Mouse (Mus musculus) spleen, adult 2 months (tissue): ENCODE results near the gene Ccdc174. TPM values are rescaled to one million over a fixed set of nuclear protein-coding genes. Genes with fewer than 3 reads are reported as not detected.

Experiments
- DNase-seq, 2 experiments: peaks; one replicate each; pipeline versions ENCODE4 v3.0.0 to v3.0.0-alpha.2; 2012 to 2021; ENCODE audit warnings: low spot score in 2 of 2, low read depth in 1 of 2
- H3K27ac ChIP-seq: fragments of 200-500 bp; 2 replicates; pipeline ENCODE4 v1.5.1; 2012; ENCODE audit warnings: low read length, inconsistent platforms; ENCODE audit not compliant: insufficient read depth
- H3K27me3 ChIP-seq: fragments of 200-500 bp; 2 replicates; pipeline ENCODE4 v1.6.1; 2012; ENCODE audit warnings: mild to moderate bottlenecking, moderate library complexity, low read length, inconsistent platforms; ENCODE audit not compliant: control insufficient read depth, insufficient read depth
- H3K36me3 ChIP-seq: fragments of 200-500 bp; 2 replicates; pipeline ENCODE4 v1.6.1; 2012; ENCODE audit warnings: mild to moderate bottlenecking, low read length, inconsistent platforms; ENCODE audit not compliant: control insufficient read depth, insufficient read depth
- H3K4me1 ChIP-seq: fragments of 200-500 bp; 2 replicates; pipeline ENCODE4 v1.6.1; 2011; ENCODE audit warnings: inconsistent platforms; ENCODE audit not compliant: control insufficient read depth, insufficient read depth, insufficient read length
- H3K4me3 ChIP-seq: fragments of 200-500 bp; 2 replicates; pipeline ENCODE4 v1.5.1; 2011; ENCODE audit warnings: mild to moderate bottlenecking, inconsistent platforms; ENCODE audit not compliant: insufficient read depth, insufficient read length; ENCODE audit errors: extremely low read depth
- CTCF ChIP-seq: fragments of 200-500 bp; IDR thresholded peaks from 2 replicates; pipeline ENCODE4 v1.5.1; 2011; ENCODE audit warnings: mild to moderate bottlenecking, inconsistent platforms; ENCODE audit not compliant: insufficient read depth, insufficient read length, insufficient replicate concordance; ENCODE audit errors: extremely low read depth
- POLR2A ChIP-seq: fragments of 200-500 bp; IDR thresholded peaks from 2 replicates; pipeline ENCODE4 v1.6.1; 2011; ENCODE audit warnings: low read depth, low read length, inconsistent platforms
- WGBS: fragments of 180-500 bp; shearing (Covaris S2); methylation state at CpG from one replicate; pipeline ENCODE4 v1.1.7; 2018; 5-methylcytosine and 5-hydroxymethylcytosine counted together
- polyA plus RNA-seq: library from polyadenylated mRNA; depleted of rRNA; stranded (reverse); fragments of >200 nt; gene quantifications from 2 replicates; pipeline ENCODE4 v1.2.3, GENCODE M21; 2012; rRNA removed

Ccdc174 gene
- polyA plus RNA-seq, 1 experiment = 2.4 TPM

DNA sequence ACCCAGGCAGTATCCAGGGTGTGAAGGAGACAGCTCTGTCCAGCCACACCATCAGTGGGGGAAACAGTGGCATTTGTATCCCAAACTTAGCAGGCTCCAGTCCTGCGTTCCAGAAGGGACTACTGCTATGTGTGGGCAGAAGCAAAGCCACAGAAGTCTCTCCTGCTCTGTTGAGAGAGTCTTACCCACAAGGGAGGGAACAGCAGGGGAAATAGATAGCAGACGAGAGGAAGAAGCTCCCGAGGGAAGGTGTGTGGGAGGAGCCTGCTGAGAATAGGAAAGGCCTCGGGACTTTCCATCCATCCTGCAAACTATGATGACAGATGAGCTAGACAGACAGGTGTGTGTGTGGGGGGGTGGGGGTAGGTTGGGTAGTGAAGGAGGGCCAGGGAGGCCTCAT is 39.4 kb downstream of the Ccdc174 start:
- Histone ChIP-seq H3K27me3 (no peaks in the 10 kb centered on the region), H3K4me1 (no peaks in the 10 kb centered on the region), H3K27ac (no peak overlapping the region), H3K36me3 (no peaks in the 10 kb centered on the region), H3K4me3 (no peak overlapping the region)
- TF ChIP-seq POLR2A (no peak), CTCF (no peak)
- WGBS = 52% methylated on average over 4 of the region's 4 CpGs
- no peak for DNase-seq

DNA sequence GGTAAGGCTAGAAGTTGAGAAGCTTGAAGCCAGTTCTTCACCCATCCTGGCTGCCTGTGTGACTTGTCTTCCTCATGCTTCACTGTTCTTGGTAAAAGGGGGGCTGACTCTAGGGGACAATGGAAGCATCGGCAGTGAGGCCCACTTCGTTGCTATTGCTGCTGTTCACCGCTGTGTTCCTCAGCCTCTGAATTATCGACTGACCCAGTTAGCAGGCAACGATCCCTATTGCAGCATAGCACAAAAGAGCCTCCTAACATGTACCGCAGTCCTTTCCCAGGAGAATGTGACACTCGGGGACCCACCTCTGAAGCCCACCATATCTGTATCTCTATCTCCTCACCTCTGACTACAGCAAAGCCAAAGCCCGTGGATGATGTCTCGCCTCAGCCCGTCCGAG is 39.9 kb downstream of the Ccdc174 start:
- no peak overlapping the region for H3K4me3 ChIP-seq
- 90% methylated on average over 11 of the region's 11 CpGs for WGBS
- DNase-seq = no peak
- H3K27ac ChIP-seq = no peak overlapping the region
- no peaks in the 10 kb centered on the region for H3K27me3 ChIP-seq
- TF ChIP-seq POLR2A = no peak
- no peak for TF ChIP-seq CTCF
- no peaks in the 10 kb centered on the region for H3K36me3 ChIP-seq
- H3K4me1 ChIP-seq = no peaks in the 10 kb centered on the region

DNA sequence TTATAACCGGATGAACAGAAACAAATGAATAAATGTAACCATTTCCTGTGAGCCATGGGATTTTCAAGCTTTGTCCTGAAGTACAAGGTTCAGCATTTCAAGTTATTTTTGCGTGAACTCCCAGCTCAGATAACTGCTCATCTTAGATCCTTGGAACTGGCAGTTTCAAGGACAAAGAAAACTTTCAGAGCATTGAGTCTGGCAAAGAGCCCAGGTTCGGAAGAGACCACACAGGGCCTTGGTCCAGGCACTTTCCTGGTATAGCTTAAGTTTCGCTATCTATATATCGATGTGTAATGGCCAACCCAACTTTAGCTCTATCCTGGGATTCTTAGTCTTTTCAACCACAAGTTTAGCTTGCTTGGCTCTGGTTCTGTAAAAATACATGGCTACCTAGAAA is 53.4 kb downstream of the Ccdc174 start:
- TF ChIP-seq CTCF = no peak
- TF ChIP-seq POLR2A = no peak

DNA sequence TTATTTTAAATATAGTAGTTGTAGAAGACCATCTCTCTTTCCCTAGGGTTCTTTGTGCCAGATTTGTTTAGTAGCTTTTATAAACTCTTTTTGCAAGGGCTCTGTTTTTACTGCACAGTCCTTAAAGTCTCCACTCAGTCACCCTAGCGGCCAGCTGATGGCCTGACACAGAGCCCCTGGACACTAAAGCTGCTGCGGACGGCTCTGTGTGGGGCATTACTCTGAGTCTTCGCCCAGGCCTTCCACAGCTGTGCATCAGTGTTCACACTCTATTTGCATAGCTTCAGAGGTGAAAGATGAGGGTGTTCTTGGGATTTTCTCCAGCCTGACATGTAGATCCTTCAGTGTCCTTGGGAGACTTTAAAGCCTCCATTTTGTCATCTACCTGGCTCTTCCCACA is 60.6 kb downstream of the Ccdc174 start:
- no peaks in the 10 kb centered on the region for H3K36me3 ChIP-seq
- no peak for TF ChIP-seq POLR2A
- no peak for TF ChIP-seq CTCF
- no peaks in the 10 kb centered on the region; the same call in 1 of the 2 replicates for H3K27me3 ChIP-seq
- no peak for DNase-seq
- WGBS = 87% methylated on average over 4 of the region's 4 CpGs
- no peak overlapping the region for H3K27ac ChIP-seq
- no peak overlapping the region for H3K4me3 ChIP-seq
- no peaks in the 10 kb centered on the region for H3K4me1 ChIP-seq

More for the DNA sequence above, 53.4 kb downstream of the Ccdc174 start:
- H3K36me3 ChIP-seq = no peaks in the 10 kb centered on the region
- no peak for DNase-seq
- no peaks in the 10 kb centered on the region for H3K4me1 ChIP-seq
- H3K27ac ChIP-seq = no peak overlapping the region
- 90% methylated on average over 5 of the region's 5 CpGs for WGBS
- no peaks in the 10 kb centered on the region for H3K27me3 ChIP-seq
- no peak overlapping the region for H3K4me3 ChIP-seq

DNA sequence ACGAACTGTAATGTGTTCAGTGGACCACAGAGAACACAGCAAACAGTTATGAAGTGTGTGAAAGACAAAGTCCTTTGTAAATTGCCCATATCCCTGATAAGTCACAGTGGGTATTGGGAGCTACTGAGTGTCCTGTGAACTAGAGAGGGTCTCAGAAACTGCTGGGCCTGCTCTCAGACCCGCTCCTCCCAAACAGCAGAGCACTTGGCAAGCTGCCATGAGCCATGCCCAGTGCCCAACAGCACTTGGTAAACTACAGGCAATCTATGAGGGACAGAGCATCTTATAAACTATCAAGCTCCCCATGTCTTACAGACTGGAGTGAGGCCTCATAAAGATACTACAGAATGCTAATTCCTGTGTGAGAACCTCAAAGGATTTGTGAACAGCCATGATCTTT is 70.6 kb downstream of the Ccdc174 start:
- 77% methylated on average over 2 of the region's 2 CpGs for WGBS
- DNase-seq = no peak
- Histone ChIP-seq H3K27me3 (no peaks in the 10 kb centered on the region), H3K4me1 (no peaks in the 10 kb centered on the region), H3K4me3 (no peak overlapping the region), H3K36me3 (no peaks in the 10 kb centered on the region), H3K27ac (no peak overlapping the region)
- TF ChIP-seq CTCF (no peak), POLR2A (no peak)

Other genes with a start within 250 kb of the Ccdc174 start
- gene Slc6a6, start 194.0 kb upstream of the Ccdc174 start, polyA plus RNA-seq = 76.1 and 93.6 TPM in 2 replicates
- 1.5 and 1.7 TPM in 2 replicates for gene Grip2, start 50.8 kb upstream of the Ccdc174 start, polyA plus RNA-seq
- 0.14 and 0.16 TPM in 2 replicates for gene 4930590J08Rik, start 24.8 kb downstream of the Ccdc174 start, polyA plus RNA-seq
- gene Fgd5, start 100.8 kb downstream of the Ccdc174 start, polyA plus RNA-seq = 5.9 and 7.1 TPM in 2 replicates
- 14.3 and 20.5 TPM in 2 replicates for gene Nr2c2, start 213.3 kb downstream of the Ccdc174 start, polyA plus RNA-seq